Mouse (Mus musculus) forebrain, embryonic 11.5 days (tissue): ENCODE measurements at regions not wholly inside any gene's neighbourhood (a gene's known extent, or its start where the extent isn't known, plus 50 kb on each side); places are given as distances from the start of the nearest gene placed in this dataset.

ENCODE experiments used
- ATAC-seq: fragments of 200-750 bp; cut with Nextera tagmentation; replicated peaks from 2 replicates; pipeline ENCODE4 v1.8.0; 2017; ENCODE audit warnings: moderate TSS enrichment; ENCODE audit not compliant: low FRiP score
- DNase-seq: peaks from one replicate; pipeline ENCODE4 v3.0.0-alpha.2; 2017; ENCODE audit warnings: low spot score
- H3K27ac ChIP-seq: fragments of 300-500 bp; sonication (generic); 2 replicates; pipeline ENCODE4 v1.5.1; 2014; ENCODE audit warnings: low read depth, low read length
- H3K27me3 ChIP-seq: fragments of 300-500 bp; sonication (generic); 2 replicates; pipeline ENCODE4 v1.6.1; 2014; ENCODE audit warnings: mild to moderate bottlenecking, low read length, mixed read lengths; ENCODE audit not compliant: control insufficient read depth, insufficient read depth
- H3K36me3 ChIP-seq: fragments of 300-500 bp; sonication (generic); 2 replicates; pipeline ENCODE4 v1.6.1; 2014; ENCODE audit warnings: mild to moderate bottlenecking, low read length, moderate library complexity, mixed read lengths; ENCODE audit not compliant: control insufficient read depth, insufficient read depth
- H3K4me1 ChIP-seq: fragments of 300-500 bp; sonication (generic); replicated peaks from 2 replicates; pipeline ENCODE4 v1.6.1; 2014; ENCODE audit warnings: low read length, mixed read lengths; ENCODE audit not compliant: control insufficient read depth, insufficient read depth
- H3K4me2 ChIP-seq: fragments of 300-500 bp; sonication (generic); 2 replicates; pipeline ENCODE4 v1.6.1; 2014; ENCODE audit warnings: low read depth, mild to moderate bottlenecking, low read length, moderate library complexity, mixed read lengths; ENCODE audit not compliant: severe bottlenecking
- H3K4me3 ChIP-seq: fragments of 300-500 bp; sonication (generic); 2 replicates; pipeline ENCODE4 v1.5.1; 2014; ENCODE audit warnings: low read depth, low read length
- H3K9ac ChIP-seq: fragments of 300-500 bp; sonication (generic); 2 replicates; pipeline ENCODE4 v1.6.1; 2014; ENCODE audit warnings: low read length
- H3K9me3 ChIP-seq: fragments of 300-500 bp; sonication (generic); 2 replicates; pipeline ENCODE4 v1.6.1; 2016; ENCODE audit warnings: low read length, mixed read lengths; ENCODE audit not compliant: control insufficient read depth
- WGBS: fragments of 180-500 bp; shearing (Covaris S2); extraction: QIAGEN DNeasy Blood & Tissue Kit; methylation state at CpG from one replicate; pipeline ENCODE4 v1.1.7; 2014; 5-methylcytosine and 5-hydroxymethylcytosine counted together

- no peaks in the 10 kb centered on the region for H3K27me3 ChIP-seq
- H3K9ac ChIP-seq: no peak overlapping the region
- no peak overlapping the region for H3K27ac ChIP-seq
- no peak overlapping the region for H3K4me2 ChIP-seq
- H3K4me3 ChIP-seq: no peak overlapping the region
- DNase-seq (no peak), ATAC-seq (no peak)
- H3K9me3 ChIP-seq: no peaks in the 10 kb centered on the region
- 91% methylated on average over 3 of the region's 3 CpGs for WGBS
- H3K4me1 ChIP-seq: no peaks in the 10 kb centered on the region
- no peaks in the 10 kb centered on the region for H3K36me3 ChIP-seq
These were observed 241.8 kb upstream of the Nr4a3 start for GRCm38 (mm10) chr4:47803111-47803510.

- H3K27ac ChIP-seq: no peak overlapping the region
- H3K4me2 ChIP-seq: no peak overlapping the region
- ATAC-seq: no peak
- no peaks in the 10 kb centered on the region for H3K27me3 ChIP-seq
- no peaks in the 10 kb centered on the region for H3K9me3 ChIP-seq
- H3K9ac ChIP-seq: no peak overlapping the region
- WGBS: 7% methylated on average over 3 of the region's 3 CpGs
- H3K4me3 ChIP-seq: no peak overlapping the region
- no peaks in the 10 kb centered on the region for H3K36me3 ChIP-seq
- DNase-seq: no peak
- H3K4me1 ChIP-seq: no peaks in the 10 kb centered on the region
These were observed 237.1 kb upstream of the Nr4a3 start for GRCm38 (mm10) chr4:47807877-47808276.

- Histone ChIP-seq H3K4me1 (no peaks in the 10 kb centered on the region), H3K27ac (no peak overlapping the region), H3K36me3 (no peaks in the 10 kb centered on the region), H3K4me2 (no peak overlapping the region), H3K4me3 (no peak overlapping the region), H3K9ac (no peak overlapping the region), H3K9me3 (no peaks in the 10 kb centered on the region), H3K27me3 (no peaks in the 10 kb centered on the region)
- DNase-seq (no peak), ATAC-seq (no peak)
- WGBS: 77% methylated on average over 7 of the region's 7 CpGs
These were observed 230.9 kb upstream of the Nr4a3 start for GRCm38 (mm10) chr4:47814030-47814429.

GRCm38 (mm10) chr4:47818371-47819159 lies 226.4 kb upstream of the Nr4a3 start:
- no peaks in the 10 kb centered on the region for H3K4me1 ChIP-seq
- no peaks in the 10 kb centered on the region for H3K9me3 ChIP-seq
- no peak overlapping the region for H3K9ac ChIP-seq
- H3K27me3 ChIP-seq: no peaks in the 10 kb centered on the region
- no peak overlapping the region for H3K27ac ChIP-seq
- no peak overlapping the region for H3K4me3 ChIP-seq
- no peaks in the 10 kb centered on the region for H3K36me3 ChIP-seq
- ATAC-seq: no peak
- no peak for DNase-seq
- 93% methylated on average over 18 of the region's 18 CpGs for WGBS
- H3K4me2 ChIP-seq: no peak overlapping the region

- ATAC-seq (no peak), DNase-seq (no peak)
- H3K4me1 ChIP-seq: no peaks in the 10 kb centered on the region
- no peak overlapping the region for H3K4me3 ChIP-seq
- no peak overlapping the region for H3K4me2 ChIP-seq
- H3K9ac ChIP-seq: no peak overlapping the region
- 96% methylated on average over 1 of the region's 1 CpGs for WGBS
- no peaks in the 10 kb centered on the region for H3K9me3 ChIP-seq
- H3K27ac ChIP-seq: no peak overlapping the region
- H3K36me3 ChIP-seq: no peaks in the 10 kb centered on the region
- H3K27me3 ChIP-seq: no peaks in the 10 kb centered on the region
These were observed 224.4 kb upstream of the Nr4a3 start for GRCm38 (mm10) chr4:47820562-47820961.

- Histone ChIP-seq H3K9ac (no peak overlapping the region), H3K27ac (no peak overlapping the region), H3K4me2 (no peak overlapping the region), H3K9me3 (no peaks in the 10 kb centered on the region), H3K4me3 (no peak overlapping the region), H3K4me1 (no peaks in the 10 kb centered on the region), H3K27me3 (no peaks in the 10 kb centered on the region), H3K36me3 (no peaks in the 10 kb centered on the region)
- DNase-seq (no peak), ATAC-seq (no peak)
- 86% methylated on average over 9 of the region's 9 CpGs for WGBS
These were observed 221.7 kb upstream of the Nr4a3 start for GRCm38 (mm10) chr4:47823299-47823698.

GRCm38 (mm10) chr4:47824083-47824482 lies 220.9 kb upstream of the Nr4a3 start:
- Histone ChIP-seq H3K27ac (no peak overlapping the region), H3K36me3 (no peaks in the 10 kb centered on the region), H3K9me3 (no peaks in the 10 kb centered on the region), H3K4me2 (no peak overlapping the region), H3K9ac (no peak overlapping the region), H3K4me3 (no peak overlapping the region), H3K4me1 (no peaks in the 10 kb centered on the region), H3K27me3 (no peaks in the 10 kb centered on the region)
- WGBS: 90% methylated on average over 15 of the region's 15 CpGs
- no peak for ATAC-seq
- no peak for DNase-seq

- Histone ChIP-seq H3K36me3 (no peaks in the 10 kb centered on the region), H3K27ac (no peak overlapping the region), H3K9me3 (no peaks in the 10 kb centered on the region), H3K4me3 (no peak overlapping the region), H3K9ac (no peak overlapping the region), H3K4me1 (no peaks in the 10 kb centered on the region), H3K4me2 (no peak overlapping the region), H3K27me3 (no peaks in the 10 kb centered on the region)
- DNase-seq (no peak), ATAC-seq (no peak)
- WGBS: 76% methylated on average over 2 of the region's 2 CpGs
These were observed 212.0 kb upstream of the Nr4a3 start for GRCm38 (mm10) chr4:47832905-47833304.

- H3K4me2 ChIP-seq: no peak overlapping the region
- H3K4me1 ChIP-seq: no peaks in the 10 kb centered on the region
- no peaks in the 10 kb centered on the region for H3K36me3 ChIP-seq
- no peak overlapping the region for H3K4me3 ChIP-seq
- DNase-seq: no peak
- ATAC-seq: no peak
- no peak overlapping the region for H3K9ac ChIP-seq
- no peaks in the 10 kb centered on the region for H3K27me3 ChIP-seq
- 84% methylated on average over 2 of the region's 2 CpGs for WGBS
- H3K27ac ChIP-seq: no peak overlapping the region
- no peaks in the 10 kb centered on the region for H3K9me3 ChIP-seq
These were observed 206.5 kb upstream of the Nr4a3 start for GRCm38 (mm10) chr4:47838411-47838810.
